Mouse (Mus musculus): ENCODE measurements around the gene Ubac2. TPM values are rescaled to one million over a fixed set of nuclear protein-coding genes. Genes with fewer than 3 reads are reported as not detected.

The Ubac2 gene
- polyA plus RNA-seq, 1 experiment from 2014 or later: 67.3 TPM

- Histone ChIP-seq H3K9me3 (replicated peaks) (no peaks in the 10 kb centered on the region), H3K4me2 (replicated peaks) (no peak overlapping the region), H3K4me3 (replicated peaks) (no peak overlapping the region), H3K4me1 (no peaks in the 10 kb centered on the region), H3K27ac (replicated peaks) (no peak overlapping the region), H3K9ac (no peak overlapping the region), H3K27me3 (no peaks in the 10 kb centered on the region), H3K36me3 (0 out of 2 replicates have a peak, but pooled peaks cover under 1% of the 10 kb centered on the region)
- ATAC-seq (ENCODE audit: insufficient number of reproducible peaks, low FRiP score, low TSS enrichment, low read depth): no peak
- 95% methylated on average over 3 of the region's 3 CpGs for WGBS
Observed at GRCm38 (mm10) chr14:121959538-121959980, 81.1 kb downstream of the Ubac2 start.

DNA sequence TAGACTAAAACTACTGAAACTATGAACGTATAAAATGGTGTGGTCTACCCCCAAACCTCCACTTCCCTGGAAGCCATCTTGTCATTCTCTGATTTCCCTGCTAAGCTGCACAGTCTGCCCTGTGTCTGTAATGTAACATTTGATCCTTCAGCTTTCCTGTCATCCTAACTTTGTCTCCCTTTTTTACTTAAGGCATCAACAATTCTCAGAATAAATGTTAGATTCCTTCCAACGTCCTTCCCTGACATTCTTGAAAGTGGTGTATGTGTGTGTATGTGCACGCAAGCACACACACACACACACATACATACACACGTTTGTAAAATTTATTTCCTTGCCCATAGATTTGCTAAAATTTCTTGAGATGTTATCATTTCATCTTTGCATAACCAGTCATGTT is 81.6 kb downstream of the Ubac2 start:
- Histone ChIP-seq H3K27me3 (no peaks in the 10 kb centered on the region), H3K9ac (no peak overlapping the region), H3K4me1 (no peaks in the 10 kb centered on the region), H3K9me3 (replicated peaks) (no peaks in the 10 kb centered on the region), H3K4me3 (replicated peaks) (no peak overlapping the region), H3K36me3 (no peaks in the 10 kb centered on the region), H3K4me2 (replicated peaks) (no peak overlapping the region), H3K27ac (replicated peaks) (no peak overlapping the region)
- 76% methylated on average over 4 of the region's 4 CpGs for WGBS
- ATAC-seq (ENCODE audit: insufficient number of reproducible peaks, low FRiP score, low TSS enrichment, low read depth): no peak

- no peaks in the 10 kb centered on the region for H3K27me3 ChIP-seq
- no peaks in the 10 kb centered on the region for H3K9me3 ChIP-seq (replicated peaks)
- WGBS: 89% methylated on average over 2 of the region's 2 CpGs
- H3K36me3 ChIP-seq: no peaks in the 10 kb centered on the region
- H3K4me1 ChIP-seq: no peaks in the 10 kb centered on the region
- H3K27ac ChIP-seq (replicated peaks): no peak overlapping the region
- no peak for ATAC-seq (ENCODE audit: insufficient number of reproducible peaks, low FRiP score, low TSS enrichment, low read depth)
- no peak overlapping the region for H3K4me3 ChIP-seq (replicated peaks)
- no peak overlapping the region for H3K9ac ChIP-seq
- no peak overlapping the region for H3K4me2 ChIP-seq (replicated peaks)
Observed at GRCm38 (mm10) chr14:121960531-121960930, 82.1 kb downstream of the Ubac2 start.

DNA sequence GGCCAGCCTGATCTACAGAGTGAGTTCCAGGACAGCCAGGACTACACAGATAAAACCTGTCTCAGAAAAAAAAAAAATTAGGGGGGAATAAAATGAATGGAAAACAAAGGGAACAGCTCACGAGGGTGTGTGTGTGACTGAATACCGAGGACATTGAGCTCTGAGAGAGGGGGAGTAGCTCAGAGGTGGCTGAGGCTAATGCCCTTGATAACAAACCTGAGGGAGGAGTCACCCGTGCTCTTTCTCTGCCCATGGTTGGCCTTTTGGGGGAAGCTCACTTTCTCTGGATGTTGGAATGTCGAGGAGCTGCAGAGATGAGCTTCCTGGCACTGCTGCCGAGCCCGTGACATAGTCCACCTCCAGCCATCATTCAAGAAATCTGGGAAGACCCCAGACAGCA is 82.6 kb downstream of the Ubac2 start:
- WGBS: 77% methylated on average over 6 of the region's 6 CpGs
- H3K9me3 ChIP-seq (replicated peaks): no peaks in the 10 kb centered on the region
- no peak overlapping the region for H3K4me2 ChIP-seq (replicated peaks)
- H3K27me3 ChIP-seq: no peaks in the 10 kb centered on the region
- H3K9ac ChIP-seq: no peak overlapping the region
- H3K4me3 ChIP-seq (replicated peaks): no peak overlapping the region
- H3K36me3 ChIP-seq: no peaks in the 10 kb centered on the region
- H3K4me1 ChIP-seq: no peaks in the 10 kb centered on the region
- H3K27ac ChIP-seq (replicated peaks): no peak overlapping the region
- no peak for ATAC-seq (ENCODE audit: insufficient number of reproducible peaks, low FRiP score, low TSS enrichment, low read depth)

DNA sequence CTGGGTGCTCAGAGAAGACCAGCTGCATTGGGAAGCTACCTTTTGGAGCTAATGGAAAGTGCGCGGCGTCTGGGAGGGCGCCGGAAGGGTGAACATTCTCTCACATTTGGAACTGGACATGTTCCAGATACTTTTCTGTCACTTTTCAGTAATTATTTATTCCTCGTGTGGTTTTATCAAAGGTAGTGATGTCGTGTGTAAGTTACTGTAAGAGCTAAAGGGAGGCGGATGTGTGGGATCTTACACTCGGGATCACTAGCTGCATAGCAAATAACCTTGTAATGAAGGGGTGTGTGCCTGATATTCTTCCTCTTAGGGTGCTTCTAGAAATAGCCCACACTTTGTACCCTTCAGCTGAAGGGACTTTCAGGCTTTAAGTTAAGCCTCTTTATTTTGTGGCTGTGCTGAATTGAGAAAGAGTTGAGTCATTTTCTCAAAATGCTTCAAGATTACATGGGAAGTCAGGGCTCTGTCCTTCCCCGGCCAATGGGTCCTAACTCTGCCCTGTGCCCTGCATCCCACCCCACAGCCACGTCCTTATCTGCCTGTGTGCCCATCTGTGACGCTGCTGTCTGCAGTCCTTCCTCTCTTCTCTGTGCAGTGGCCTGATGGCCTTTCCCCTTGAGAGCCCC is 83.2 kb downstream of the Ubac2 start:
- H3K9ac ChIP-seq: no peak overlapping the region
- WGBS: 81% methylated on average over 12 of the region's 12 CpGs
- H3K9me3 ChIP-seq (replicated peaks): no peaks in the 10 kb centered on the region
- no peak overlapping the region for H3K4me3 ChIP-seq (replicated peaks)
- no peak overlapping the region for H3K4me2 ChIP-seq (replicated peaks)
- ATAC-seq (ENCODE audit: insufficient number of reproducible peaks, low FRiP score, low TSS enrichment, low read depth): no peak
- H3K27ac ChIP-seq (replicated peaks): 0 out of 2 replicates have a peak overlapping the region, but pooled peaks have one; percentile 17
- no peaks in the 10 kb centered on the region for H3K4me1 ChIP-seq
- H3K36me3 ChIP-seq: no peaks in the 10 kb centered on the region
- H3K27me3 ChIP-seq: no peaks in the 10 kb centered on the region

DNA sequence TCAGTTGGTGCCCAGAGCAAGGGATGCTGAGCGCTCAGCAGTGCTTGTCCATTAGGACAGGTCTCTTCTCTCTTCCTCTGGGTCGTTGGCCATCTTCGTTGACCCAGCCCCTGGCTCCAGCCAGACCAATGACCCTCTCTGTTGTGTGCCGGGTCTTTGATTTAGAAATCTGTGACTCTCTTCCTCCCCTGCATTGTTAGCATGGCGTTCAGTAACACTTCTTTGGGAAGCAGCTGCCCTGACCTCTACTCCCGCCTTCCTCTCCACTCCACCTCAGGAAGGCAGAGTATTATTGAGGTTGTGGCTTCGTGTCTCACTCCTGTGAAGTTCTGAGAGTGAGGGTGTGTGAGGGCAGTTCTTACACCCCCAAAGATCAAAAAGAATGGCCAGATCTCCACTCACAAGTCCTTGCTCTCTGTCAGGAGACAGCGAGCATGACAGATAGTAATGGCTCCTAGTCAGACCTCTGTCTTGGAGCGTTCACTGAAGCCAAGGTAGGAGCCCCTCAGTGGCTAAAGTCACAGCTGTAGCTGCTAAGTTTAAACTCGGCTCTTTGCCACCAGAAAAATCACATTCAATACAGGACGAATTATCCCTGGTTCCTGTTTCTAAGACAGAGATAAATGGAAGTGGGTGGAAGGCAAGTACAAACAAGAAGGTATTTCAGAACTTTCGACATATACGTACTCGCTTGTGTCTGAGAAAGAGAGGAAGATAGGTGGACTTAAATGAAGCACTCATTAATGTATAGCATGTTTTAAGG is 83.9 kb downstream of the Ubac2 start:
- Histone ChIP-seq H3K27ac (replicated peaks) (0 out of 2 replicates have a peak overlapping the region, but pooled peaks have one; percentile 17), H3K9me3 (replicated peaks) (no peaks in the 10 kb centered on the region), H3K36me3 (no peaks in the 10 kb centered on the region), H3K9ac (no peak overlapping the region), H3K27me3 (no peaks in the 10 kb centered on the region), H3K4me2 (replicated peaks) (no peak overlapping the region), H3K4me3 (replicated peaks) (no peak overlapping the region), H3K4me1 (no peaks in the 10 kb centered on the region)
- 71% methylated on average over 14 of the region's 14 CpGs for WGBS
- ATAC-seq (ENCODE audit: insufficient number of reproducible peaks, low FRiP score, low TSS enrichment, low read depth): no peak

GRCm38 (mm10) chr14:121963251-121963941 is 85.0 kb downstream of the Ubac2 start:
- Histone ChIP-seq H3K4me1 (no peaks in the 10 kb centered on the region), H3K27me3 (no peaks in the 10 kb centered on the region), H3K9me3 (replicated peaks) (no peaks in the 10 kb centered on the region), H3K27ac (replicated peaks) (no peak overlapping the region; the same call in 1 of the 2 replicates), H3K9ac (no peak overlapping the region), H3K36me3 (no peaks in the 10 kb centered on the region), H3K4me2 (replicated peaks) (no peak overlapping the region), H3K4me3 (replicated peaks) (no peak overlapping the region)
- 76% methylated on average over 9 of the region's 9 CpGs for WGBS
- no peak for ATAC-seq (ENCODE audit: insufficient number of reproducible peaks, low FRiP score, low TSS enrichment, low read depth)

DNA sequence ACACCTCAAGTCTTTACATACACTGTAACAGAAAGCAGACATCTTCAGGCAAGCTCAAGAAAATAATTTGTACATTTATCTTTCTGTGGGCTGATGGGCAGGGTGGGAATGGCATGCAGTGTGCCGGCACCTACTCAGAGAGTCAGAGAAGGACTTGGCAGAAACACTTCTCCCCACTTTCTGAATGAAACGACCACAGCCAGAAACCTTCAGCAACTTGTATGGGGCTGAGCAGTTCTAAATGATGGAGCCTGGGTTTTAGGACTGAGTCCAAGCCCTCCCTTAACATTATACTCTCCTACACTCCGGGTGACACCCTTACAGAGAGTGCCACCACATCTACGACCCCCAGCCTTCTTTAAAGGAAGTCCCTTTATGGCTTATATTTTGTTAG is 85.5 kb downstream of the Ubac2 start:
- H3K4me3 ChIP-seq (replicated peaks): no peak overlapping the region
- WGBS: 52% methylated on average over 4 of the region's 4 CpGs
- H3K4me2 ChIP-seq (replicated peaks): no peak overlapping the region

GRCm38 (mm10) chr14:121964990-121965389 is 86.6 kb downstream of the Ubac2 start, which contains the start of gene Gpr183:
TSS of gene Gpr183 (minus strand) at chr14:121965195.
- WGBS: 40% methylated on average over 6 of the region's 6 CpGs
- Histone ChIP-seq H3K9ac (no peak within 1 kb of the TSS), H3K36me3 (no peaks in the 10 kb centered on the region), H3K4me1 (no peaks in the 10 kb centered on the region), H3K4me2 (replicated peaks) (no peak within 1 kb of the TSS), H3K9me3 (replicated peaks) (no peaks in the 10 kb centered on the region), H3K27me3 (no peaks in the 10 kb centered on the region), H3K4me3 (replicated peaks) (no peak within 1 kb of the TSS), H3K27ac (replicated peaks) (no peak within 1 kb of the TSS; the same call in 1 of the 2 replicates)
- no peak for ATAC-seq (ENCODE audit: insufficient number of reproducible peaks, low FRiP score, low TSS enrichment, low read depth)

More for the DNA sequence above, 85.5 kb downstream of the Ubac2 start:
- H3K27me3 ChIP-seq: no peaks in the 10 kb centered on the region
- no peaks in the 10 kb centered on the region for H3K9me3 ChIP-seq (replicated peaks)
- H3K36me3 ChIP-seq: no peaks in the 10 kb centered on the region
- no peak overlapping the region; the same call in 1 of the 2 replicates for H3K27ac ChIP-seq (replicated peaks)
- H3K9ac ChIP-seq: no peak overlapping the region
- no peaks in the 10 kb centered on the region for H3K4me1 ChIP-seq
- no peak for ATAC-seq (ENCODE audit: insufficient number of reproducible peaks, low FRiP score, low TSS enrichment, low read depth)

- Histone ChIP-seq H3K9ac (no peak overlapping the region), H3K4me2 (replicated peaks) (no peak overlapping the region), H3K27me3 (no peaks in the 10 kb centered on the region), H3K9me3 (replicated peaks) (no peaks in the 10 kb centered on the region), H3K27ac (replicated peaks) (no peak overlapping the region), H3K36me3 (no peaks in the 10 kb centered on the region), H3K4me1 (no peaks in the 10 kb centered on the region), H3K4me3 (replicated peaks) (no peak overlapping the region)
- WGBS: 80% methylated on average over 4 of the region's 4 CpGs
- no peak for ATAC-seq (ENCODE audit: insufficient number of reproducible peaks, low FRiP score, low TSS enrichment, low read depth)
Observed at GRCm38 (mm10) chr14:121965461-121965860, 87.0 kb downstream of the Ubac2 start.

- WGBS: 86% methylated on average over 4 of the region's 4 CpGs
- H3K27me3 ChIP-seq: no peaks in the 10 kb centered on the region
- ATAC-seq (ENCODE audit: insufficient number of reproducible peaks, low FRiP score, low TSS enrichment, low read depth): no peak
- no peak overlapping the region for H3K4me3 ChIP-seq (replicated peaks)
- H3K27ac ChIP-seq (replicated peaks): no peak overlapping the region
- no peak overlapping the region for H3K4me2 ChIP-seq (replicated peaks)
- no peaks in the 10 kb centered on the region for H3K4me1 ChIP-seq
- H3K36me3 ChIP-seq: no peaks in the 10 kb centered on the region
- no peak overlapping the region for H3K9ac ChIP-seq
- no peaks in the 10 kb centered on the region for H3K9me3 ChIP-seq (replicated peaks)
Observed at GRCm38 (mm10) chr14:121967095-121967494, 88.7 kb downstream of the Ubac2 start.
